Mouse (Mus musculus): Measurements from ENCODE around the gene Ceacam9.

- TF ChIP-seq CTCF (IDR thresholded peaks at IDR 0.05; ENCODE audit: control insufficient read depth, insufficient read depth, insufficient replicate concordance, low read depth, low read length) (peak; percentile 34; the same call in 1 of the 2 replicates), POLR2A (IDR thresholded peaks at IDR 0.05; ENCODE audit: control insufficient read depth, low read depth, low read length) (no peak)
Measured at GRCm38 (mm10) chr7:16746093-16746492, 24.4 kb downstream of the Ceacam9 start.

Measured in testis, adult 2 months (tissue).